Mouse (Mus musculus) embryonic fibroblast, embryonic 13.5 days (primary cell): ENCODE measurements around the gene Tnpo3.

ENCODE experiments used
- CTCF ChIP-seq: IDR thresholded peaks from 2 replicates; pipeline ENCODE4 v1.5.1; 2011; ENCODE audit warnings: mild to moderate bottlenecking, control low read depth, low read length, moderate library complexity, borderline replicate concordance; ENCODE audit not compliant: insufficient read depth
- POLR2A ChIP-seq: IDR thresholded peaks from 2 replicates; pipeline ENCODE4 v1.6.1; 2011; ENCODE audit warnings: low read depth, mild to moderate bottlenecking, control low read depth, low read length, moderate library complexity

DNA sequence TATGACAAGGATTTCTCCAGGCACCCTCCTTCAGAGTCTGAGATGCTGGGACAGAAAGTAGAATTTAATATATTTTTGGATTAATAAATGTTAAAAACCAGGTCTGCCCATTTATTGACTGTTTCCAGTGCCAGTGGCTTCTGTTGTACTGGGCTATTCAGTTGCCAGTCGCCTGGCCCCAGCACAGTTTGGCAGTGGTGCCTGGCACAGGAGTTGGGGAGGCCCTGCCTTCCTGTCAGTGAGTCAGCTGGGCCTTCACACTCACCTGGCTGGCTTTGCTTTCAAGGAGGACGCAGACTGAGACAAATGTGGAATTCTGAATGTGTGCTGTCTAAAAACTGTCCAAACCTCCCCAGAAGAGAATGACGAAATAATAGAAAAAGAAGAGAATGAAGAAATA, 72.5 kb downstream of the Tnpo3 start:
- no peak for TF ChIP-seq POLR2A
- no peak for TF ChIP-seq CTCF
